Mouse (Mus musculus): ENCODE results near the gene Arhgef28.

- TF ChIP-seq CTCF (IDR thresholded peaks at IDR 0.05; ENCODE audit: low read depth) (no peak), EP300 (IDR thresholded peaks at IDR 0.05; ENCODE audit: low read depth) (no peak)
Measured at GRCm38 (mm10) chr13:97911013-97911412, 295.2 kb downstream of the Arhgef28 start.

Data from liver, embryonic 14.5 days (tissue).